Mouse (Mus musculus) stomach, postnatal 0 days (tissue): ENCODE results near the gene Kmt5a.

Experiments
- CTCF ChIP-seq: IDR thresholded peaks from 2 replicates; pipeline ENCODE4 v1.5.1; 2016; ENCODE audit warnings: antibody characterized with exemption, low read depth, mild to moderate bottlenecking, moderate library complexity
- EP300 ChIP-seq: optimal IDR thresholded peaks from 2 replicates; pipeline ENCODE3; 2016; ENCODE audit warnings: antibody characterized with exemption

DNA sequence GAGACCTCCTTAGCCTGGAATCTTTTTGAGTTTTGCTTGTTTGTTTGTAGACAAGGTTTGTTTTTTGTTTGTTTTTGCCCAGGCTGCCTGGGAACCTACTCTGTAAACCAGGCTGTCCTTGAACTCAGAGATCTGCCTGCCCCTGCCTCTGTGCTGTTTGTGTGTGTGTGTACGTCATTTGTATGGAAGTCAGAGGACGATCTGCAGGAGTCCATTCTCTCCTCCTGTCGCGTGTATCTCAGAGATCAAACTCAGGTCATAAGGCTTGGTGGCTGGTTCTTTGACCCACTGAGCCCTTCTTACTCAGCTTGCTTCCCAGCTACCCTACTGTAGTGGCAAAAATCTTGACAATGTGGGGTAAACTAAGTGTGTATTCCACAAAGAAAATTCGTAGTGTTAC, 984 bp upstream of the Kmt5a start:
- TF ChIP-seq CTCF (no peak), EP300 (no peak)
